Mouse (Mus musculus): ENCODE data around the gene Fezf1.

The Fezf1 gene

GRCm38 (mm10) chr6:23247512-23248312 lies 450 bp downstream of the Fezf1 start:
- DNase-seq (ENCODE audit: low spot score in 2 of 2), result no peak

- DNase-seq (ENCODE audit: low spot score in 2 of 2), result no peak
These were observed 1.2 kb downstream of the Fezf1 start for GRCm38 (mm10) chr6:23246790-23247511.

DNA sequence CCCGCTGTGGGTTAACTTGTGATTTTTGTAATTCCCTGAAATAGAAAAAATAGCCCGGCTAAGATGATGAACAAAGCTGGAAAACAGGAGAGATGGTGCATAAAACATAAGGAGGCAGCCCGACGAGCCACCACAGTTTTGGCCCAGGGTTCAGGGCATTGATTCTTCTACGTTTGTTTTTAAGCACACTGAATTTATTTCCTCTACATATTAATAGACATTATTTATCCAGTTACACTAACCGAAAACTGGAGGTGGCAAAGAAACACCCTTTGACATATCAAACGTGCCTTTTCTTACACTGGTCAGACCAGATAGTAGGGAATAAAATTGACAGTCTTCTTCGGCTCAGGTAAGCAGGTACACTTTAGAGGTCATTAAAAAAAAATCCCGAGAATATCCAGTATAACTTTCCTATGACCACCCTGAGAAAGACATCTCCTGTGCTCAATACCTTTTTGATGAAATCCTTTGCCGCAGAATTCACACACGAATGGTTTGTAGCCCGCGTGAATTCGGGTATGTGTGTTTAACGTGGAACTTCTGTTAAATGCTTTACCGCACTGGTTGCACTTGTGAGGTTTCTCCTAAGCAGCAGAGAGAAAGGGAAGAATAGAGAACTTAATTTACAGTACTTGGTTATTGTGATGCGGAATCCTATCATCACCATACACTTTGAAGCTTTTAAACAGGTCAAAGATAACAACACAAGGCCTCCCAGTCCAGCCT lies 1.9 kb downstream of the Fezf1 start:
- DNase-seq (ENCODE audit: low spot score in 2 of 2), result no peak

- DNase-seq (ENCODE audit: low spot score in 2 of 2), result no peak
These were observed 2.6 kb downstream of the Fezf1 start for GRCm38 (mm10) chr6:23245545-23246011.

- DNase-seq (ENCODE audit: low spot score in 2 of 2), result no peak
These were observed 3.0 kb downstream of the Fezf1 start for GRCm38 (mm10) chr6:23245121-23245520.

GRCm38 (mm10) chr6:23243821-23244760 lies 4.1 kb downstream of the Fezf1 start:
- no peak for DNase-seq (ENCODE audit: low spot score in 2 of 2)

GRCm38 (mm10) chr6:23211499-23211898 lies 36.7 kb downstream of the Fezf1 start:
- no peak for DNase-seq (ENCODE audit: low spot score in 2 of 2)

DNA sequence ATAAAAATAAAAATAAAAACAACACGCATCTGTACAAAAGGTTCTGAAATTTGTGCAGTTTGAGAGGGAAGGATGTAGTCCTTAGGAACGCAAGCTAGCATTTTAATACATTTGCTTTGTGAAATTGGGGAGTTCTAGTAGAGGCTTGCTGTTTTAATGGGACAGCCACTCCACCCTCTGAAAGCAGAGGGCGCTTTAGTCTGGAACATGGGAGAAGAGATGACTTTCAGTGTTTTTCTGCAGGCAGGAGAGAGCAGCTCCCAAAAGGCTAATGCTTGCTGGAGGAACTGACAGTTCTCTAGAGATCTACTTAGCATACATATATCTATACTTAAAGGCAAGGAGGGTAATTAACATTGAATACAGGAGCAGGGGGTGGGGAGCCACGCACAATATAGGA lies 40.4 kb downstream of the Fezf1 start:
- no peak for DNase-seq (ENCODE audit: low spot score in 2 of 2)

GRCm38 (mm10) chr6:23202630-23203029 lies 45.5 kb downstream of the Fezf1 start:
- no peak for DNase-seq (ENCODE audit: low spot score in 2 of 2)
